ENCODE assay signal across 7 mouse cellular contexts in the genomic region with DNA sequence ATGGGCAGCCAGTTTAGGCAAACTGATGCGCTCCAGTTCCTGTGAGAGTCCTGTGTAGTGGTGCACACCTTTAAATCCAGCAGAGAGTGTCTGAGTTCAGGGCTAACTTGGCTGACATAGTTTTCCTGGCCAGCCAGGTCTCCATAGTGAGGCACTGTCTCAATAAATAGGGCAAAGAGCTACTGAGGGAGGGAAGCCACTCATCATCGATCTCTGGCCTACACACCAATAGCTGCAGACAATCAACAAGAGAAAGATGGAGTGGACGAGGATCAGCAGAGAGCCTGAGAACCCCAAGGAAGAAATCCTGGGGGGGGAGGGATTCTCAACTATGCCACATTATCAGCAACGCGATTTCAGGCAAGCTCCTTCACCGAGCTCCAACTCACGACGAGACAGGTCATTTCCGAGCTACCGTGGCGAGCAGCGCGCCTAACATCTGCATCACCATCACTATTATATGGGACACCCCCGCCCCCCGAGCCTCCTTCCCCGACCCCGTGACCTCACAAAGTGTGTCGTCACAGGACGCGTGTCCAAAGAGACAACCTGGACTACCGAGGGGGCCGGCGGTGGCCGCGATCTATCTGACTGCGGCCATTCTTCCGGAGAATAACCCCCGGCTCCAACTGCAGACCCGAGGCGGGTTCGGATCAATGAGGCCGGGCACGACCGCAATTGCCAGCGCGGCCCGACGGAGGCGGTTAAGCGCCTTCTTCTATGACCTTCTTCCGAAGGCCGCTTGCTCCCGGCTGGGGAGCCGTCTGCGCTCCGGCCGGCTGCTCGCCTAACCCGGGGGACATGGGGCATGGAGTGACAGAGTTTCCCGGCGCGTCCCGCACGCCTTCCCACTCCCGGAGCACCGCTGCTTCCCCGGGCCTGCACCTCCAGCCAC. TPM values are rescaled to one million over a fixed set of nuclear protein-coding genes. Genes with fewer than 3 reads are reported as not detected.
DNase-seq lines count a peak whose midpoint lies in the region; ATAC-seq lines count a peak whose summit lies in the region.

No protein-coding gene starts in this region.

- peak overlapping the region; percentile 94 for H3K27ac ChIP-seq in intestine, embryonic 16.5 days (ENCODE audit: low read length)
- peak overlapping the region; percentile 85 for H3K27ac ChIP-seq in liver, embryonic 15.5 days (replicated peaks)
- H3K27ac ChIP-seq in neural tube, embryonic 13.5 days (replicated peaks): peak overlapping the region; percentile 92

- ATAC-seq in intestine, embryonic 16.5 days: no peak
- ATAC-seq in liver, embryonic 15.5 days (ENCODE audit: insufficient read depth): peak; percentile 47
- ATAC-seq in neural tube, embryonic 13.5 days (ENCODE audit: low read depth): peak; percentile 62

- H3K27me3 ChIP-seq in intestine, embryonic 16.5 days (replicated peaks; ENCODE audit: control insufficient read depth, insufficient read depth, low read length): no peaks in the 10 kb centered on the region
- no peaks in the 10 kb centered on the region for H3K27me3 ChIP-seq in liver, embryonic 15.5 days
- no peaks in the 10 kb centered on the region for H3K27me3 ChIP-seq in neural tube, embryonic 13.5 days

- H3K4me2 ChIP-seq in intestine, embryonic 16.5 days (ENCODE audit: low read depth, low read length): peak overlapping the region; percentile 72
- peak overlapping the region; percentile 87 for H3K4me2 ChIP-seq in liver, embryonic 15.5 days
- H3K4me2 ChIP-seq in neural tube, embryonic 13.5 days: peak overlapping the region; percentile 96

- H3K9me3 ChIP-seq in intestine, embryonic 16.5 days (ENCODE audit: control insufficient read depth, low read length): peaks cover 3% of the 10 kb centered on the region
- H3K9me3 ChIP-seq in liver, embryonic 15.5 days (replicated peaks): no peaks in the 10 kb centered on the region
- H3K9me3 ChIP-seq in neural tube, embryonic 13.5 days: no peaks in the 10 kb centered on the region

- H3K36me3 ChIP-seq in intestine, embryonic 16.5 days (ENCODE audit: control insufficient read depth, insufficient read depth, low read length): peaks cover 4% of the 10 kb centered on the region; the same call in 1 of the 2 replicates
- peaks cover 8% of the 10 kb centered on the region; the same call in 1 of the 2 replicates for H3K36me3 ChIP-seq in liver, embryonic 15.5 days (replicated peaks)
- 0 out of 2 replicates have a peak, but pooled peaks cover 3% of the 10 kb centered on the region for H3K36me3 ChIP-seq in neural tube, embryonic 13.5 days

- peak overlapping the region; percentile 99 for H3K4me3 ChIP-seq in intestine, embryonic 16.5 days (ENCODE audit: low read length)
- peak overlapping the region; percentile 82 for H3K4me3 ChIP-seq in liver, embryonic 15.5 days (replicated peaks)
- peak overlapping the region; percentile 99 for H3K4me3 ChIP-seq in neural tube, embryonic 13.5 days

- peak overlapping the region; percentile 98 for H3K9ac ChIP-seq in intestine, embryonic 16.5 days (ENCODE audit: low read depth, low read length)
- peak overlapping the region; percentile 88 for H3K9ac ChIP-seq in liver, embryonic 15.5 days
- H3K9ac ChIP-seq in neural tube, embryonic 13.5 days: peak overlapping the region; percentile 97

- DNase-seq in 3134 (ENCODE audit: extremely low read depth, insufficient read length, low spot score) (peak; percentile 49), 416B (ENCODE audit: low read depth) (peak; percentile 69)
- peak; percentile 45 for DNase-seq in c-Kit-positive CD71-negative TER-119-negative erythroid progenitor cells, embryonic 14.5 days (ENCODE audit: low read depth)
- peak; percentile 15 to 21 for DNase-seq in frontal cortex, postnatal 36 days (ENCODE audit: low spot score in 2 of 2)

- WGBS in intestine, embryonic 16.5 days: 2% methylated on average over 57 of the region's 57 CpGs
- WGBS in liver, embryonic 15.5 days (ENCODE audit: insufficient replicate concordance): 3% methylated on average over 57 of the region's 57 CpGs
- WGBS in neural tube, embryonic 13.5 days: 3% methylated on average over 57 of the region's 57 CpGs

- H3K4me1 ChIP-seq in intestine, embryonic 16.5 days (ENCODE audit: control insufficient read depth, insufficient read depth, low read length): peaks cover 21% of the 10 kb centered on the region
- peaks cover 49% of the 10 kb centered on the region for H3K4me1 ChIP-seq in liver, embryonic 15.5 days (replicated peaks)
- peaks cover 28% of the 10 kb centered on the region for H3K4me1 ChIP-seq in neural tube, embryonic 13.5 days (replicated peaks)

RNA-seq across cellular contexts. Expression of a gene that starts 0.9 kb away (rescaled TPM):
- polyA plus RNA-seq in intestine, embryonic 16.5 days (2015; fragmentation: Nextera tagmentation; extraction: Ambion mirVana): 658 and 660 TPM in 2 replicates
- polyA plus RNA-seq in liver, embryonic 15.5 days (2015; fragmentation: Nextera tagmentation; extraction: Ambion mirVana): 228 and 290 TPM in 2 replicates
- 431 and 499 TPM in 2 replicates for polyA plus RNA-seq in neural tube, embryonic 13.5 days (2015; fragmentation: Nextera tagmentation; extraction: Ambion mirVana)

RNA-seq across cellular contexts. Expression of a gene that starts 37.3 kb away (rescaled TPM):
- polyA plus RNA-seq in intestine, embryonic 16.5 days (2015; fragmentation: Nextera tagmentation; extraction: Ambion mirVana): 38.9 and 43.3 TPM in 2 replicates
- polyA plus RNA-seq in liver, embryonic 15.5 days (2015; fragmentation: Nextera tagmentation; extraction: Ambion mirVana): 2.6 and 3.0 TPM in 2 replicates
- 49.1 and 59.7 TPM in 2 replicates for polyA plus RNA-seq in neural tube, embryonic 13.5 days (2015; fragmentation: Nextera tagmentation; extraction: Ambion mirVana)

RNA-seq across cellular contexts. Expression of a gene that starts 54.7 kb away (rescaled TPM):
- polyA plus RNA-seq in intestine, embryonic 16.5 days (2015; fragmentation: Nextera tagmentation; extraction: Ambion mirVana): 0.05 TPM in 1 of 2 replicates, not detected in the other
- polyA plus RNA-seq in liver, embryonic 15.5 days (2015; fragmentation: Nextera tagmentation; extraction: Ambion mirVana): not detected in 2 replicates
- polyA plus RNA-seq in neural tube, embryonic 13.5 days (2015; fragmentation: Nextera tagmentation; extraction: Ambion mirVana): 0.45 and 0.60 TPM in 2 replicates

Comparison
In these comparisons a context has a peak if more than half of its experiments do, and no peak if none do; other contexts are left out.
1. DNase-seq: peak in every context shown above with its lines; median percentile 69 in 416B; 49 in 3134; 45 in c-Kit-positive CD71-negative TER-119-negative erythroid progenitor cells, embryonic 14.5 days; 18 in frontal cortex, postnatal 36 days.
2. RNA of a gene that starts 37.3 kb away (polyA plus RNA-seq): 49.1 to 59.7 TPM in neural tube, embryonic 13.5 days and 38.9 to 43.3 TPM in intestine, embryonic 16.5 days; 2.6 to 3.0 TPM in liver, embryonic 15.5 days; every median in the first group is over 10 times any median in the second.
3. Peak in every context shown above with its lines, with median percentiles within 50 percentile points of each other: H3K27ac ChIP-seq, H3K4me2 ChIP-seq, H3K4me3 ChIP-seq and H3K9ac ChIP-seq.